Mouse (Mus musculus): ENCODE results near the gene Nt5dc1. TPM values are rescaled to one million over a fixed set of nuclear protein-coding genes. Genes with fewer than 3 reads are reported as not detected.

Gene Nt5dc1
- polyA plus RNA-seq, 1 experiment from 2014 or later = 11.4 TPM

DNA sequence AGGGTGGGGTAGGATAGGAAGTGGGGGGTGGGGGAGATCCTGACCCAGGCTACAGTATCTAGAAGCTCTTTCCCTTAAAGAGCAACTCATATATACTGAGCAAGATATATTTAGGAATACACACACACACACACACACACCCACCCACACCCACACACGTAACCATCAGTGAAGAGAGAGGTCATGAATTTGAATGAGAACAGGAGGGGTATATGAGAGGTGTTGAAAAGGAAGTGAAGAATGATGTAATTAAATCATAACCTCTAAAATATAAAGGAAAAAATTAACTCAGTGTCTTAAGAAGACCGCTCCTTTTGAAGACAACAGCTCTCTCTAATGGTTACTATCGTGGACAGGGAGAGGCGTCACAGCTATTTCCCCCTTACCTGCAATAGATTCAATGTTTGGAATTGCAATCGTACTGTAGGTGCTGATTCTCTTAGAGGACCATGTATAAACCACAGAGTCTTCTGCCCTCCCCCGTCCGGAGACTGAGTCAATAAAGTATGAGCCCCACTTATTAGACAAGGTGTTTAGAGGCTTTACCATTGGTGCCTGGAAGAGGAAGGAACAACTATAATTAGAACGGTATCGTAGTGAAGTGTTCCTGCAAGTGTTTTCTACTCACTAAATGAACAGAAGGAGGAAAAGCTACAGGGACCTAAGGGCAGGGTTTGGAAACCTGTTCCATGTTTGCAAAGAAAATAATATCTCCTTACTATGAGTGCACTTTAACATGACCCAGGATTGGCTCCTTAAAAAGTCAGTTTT, 108.3 kb downstream of the Nt5dc1 start:
- H3K4me3 ChIP-seq (replicated peaks) = no peak overlapping the region
- H3K27me3 ChIP-seq (replicated peaks) = no peaks in the 10 kb centered on the region
- H3K4me2 ChIP-seq = no peak overlapping the region
- no peak overlapping the region for H3K9ac ChIP-seq
- H3K27ac ChIP-seq = no peak overlapping the region
- ATAC-seq (ENCODE audit: insufficient read depth, low FRiP score, low read depth) = no peak
- 81% methylated on average over 9 of the region's 9 CpGs for WGBS
- H3K9me3 ChIP-seq = no peaks in the 10 kb centered on the region
- H3K36me3 ChIP-seq = no peaks in the 10 kb centered on the region
- H3K4me1 ChIP-seq = no peaks in the 10 kb centered on the region

DNA sequence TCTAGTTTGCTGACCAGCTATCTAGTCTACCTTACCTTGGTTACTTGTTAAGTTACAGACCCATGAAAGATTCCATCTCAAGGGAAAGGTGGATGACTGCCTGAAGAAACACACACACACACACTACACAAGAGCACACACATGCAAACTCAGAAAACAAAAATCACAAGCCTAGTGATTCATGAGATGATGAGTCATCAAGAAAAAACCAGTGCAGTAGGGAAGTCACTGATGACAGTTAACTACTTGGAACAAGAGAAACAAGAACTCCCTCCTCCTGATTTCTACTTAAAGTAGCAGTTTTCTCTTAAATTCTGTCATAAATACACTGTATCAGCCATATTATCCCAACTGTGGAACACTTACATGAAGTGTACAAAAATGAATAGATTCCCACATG, 111.3 kb downstream of the Nt5dc1 start:
- ATAC-seq (ENCODE audit: insufficient read depth, low FRiP score, low read depth) = no peak
- no peak overlapping the region for H3K27ac ChIP-seq
- no peaks in the 10 kb centered on the region for H3K27me3 ChIP-seq (replicated peaks)
- no peak overlapping the region for H3K4me3 ChIP-seq (replicated peaks)
- H3K9me3 ChIP-seq = no peaks in the 10 kb centered on the region
- H3K4me1 ChIP-seq = no peaks in the 10 kb centered on the region
- H3K9ac ChIP-seq = no peak overlapping the region
- H3K36me3 ChIP-seq = no peaks in the 10 kb centered on the region
- no peak overlapping the region for H3K4me2 ChIP-seq

DNA sequence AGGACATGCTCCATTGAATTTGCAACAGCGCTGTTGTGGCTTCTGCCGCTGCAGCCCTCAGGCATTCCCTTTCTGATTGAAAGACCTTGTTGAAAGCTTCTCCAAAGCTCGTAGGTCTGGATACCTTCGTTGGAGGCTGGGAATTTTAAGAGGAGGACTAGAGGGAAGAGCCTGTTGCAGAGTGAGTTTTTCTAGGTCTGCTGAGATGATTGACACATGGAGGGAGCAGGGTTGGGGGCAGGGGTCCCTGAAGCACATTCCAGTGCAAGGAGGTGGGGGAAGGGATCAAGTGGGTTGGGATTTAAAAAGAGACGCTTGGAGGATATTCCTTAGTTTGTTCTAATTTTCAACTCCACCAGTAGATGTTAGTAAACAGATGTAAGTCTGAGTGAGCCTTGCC, 118.0 kb downstream of the Nt5dc1 start:
- Histone ChIP-seq H3K27ac (no peak overlapping the region), H3K27me3 (replicated peaks) (no peaks in the 10 kb centered on the region), H3K9ac (no peak overlapping the region), H3K4me1 (peaks cover 23% of the 10 kb centered on the region; the same call in 1 of the 2 replicates), H3K36me3 (no peaks in the 10 kb centered on the region), H3K9me3 (no peaks in the 10 kb centered on the region), H3K4me3 (replicated peaks) (no peak overlapping the region), H3K4me2 (peak overlapping the region; percentile 17)
- 24% methylated on average over 5 of the region's 5 CpGs for WGBS
- ATAC-seq (ENCODE audit: insufficient read depth, low FRiP score, low read depth) = no peak

DNA sequence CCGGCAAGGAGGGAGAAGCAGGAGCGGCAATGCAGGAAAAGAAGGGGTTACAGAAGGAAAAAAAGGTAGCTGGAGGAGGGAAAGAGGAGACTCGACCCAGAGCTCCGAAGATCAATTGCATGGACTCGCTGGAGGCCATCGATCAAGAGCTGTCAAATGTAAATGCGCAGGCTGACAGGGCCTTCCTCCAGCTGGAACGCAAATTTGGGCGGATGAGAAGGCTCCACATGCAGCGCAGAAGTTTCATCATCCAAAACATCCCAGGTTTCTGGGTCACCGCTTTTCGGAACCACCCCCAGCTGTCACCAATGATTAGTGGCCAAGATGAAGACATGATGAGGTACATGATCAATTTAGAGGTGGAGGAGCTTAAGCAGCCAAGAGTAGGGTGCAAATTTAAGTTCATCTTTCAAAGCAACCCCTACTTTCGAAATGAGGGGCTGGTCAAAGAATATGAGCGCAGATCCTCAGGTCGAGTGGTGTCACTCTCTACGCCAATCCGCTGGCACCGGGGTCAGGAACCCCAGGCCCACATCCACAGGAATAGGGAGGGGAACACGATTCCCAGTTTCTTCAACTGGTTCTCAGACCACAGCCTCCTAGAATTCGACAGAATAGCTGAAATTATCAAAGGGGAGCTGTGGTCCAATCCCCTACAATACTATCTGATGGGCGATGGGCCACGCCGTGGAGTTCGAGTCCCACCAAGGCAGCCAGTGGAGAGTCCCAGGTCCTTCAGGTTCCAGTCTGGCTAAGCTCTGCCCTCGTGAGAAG, 120.2 kb downstream of the Nt5dc1 start:
- peak overlapping the region; percentile 73 for H3K27ac ChIP-seq
- H3K27me3 ChIP-seq (replicated peaks) = no peaks in the 10 kb centered on the region
- WGBS = 43% methylated on average over 25 of the region's 25 CpGs
- peaks cover 23% of the 10 kb centered on the region; the same call in 1 of the 2 replicates for H3K4me1 ChIP-seq
- no peaks in the 10 kb centered on the region for H3K36me3 ChIP-seq
- peak overlapping the region; percentile 54; the same call in 1 of the 2 replicates for H3K9ac ChIP-seq
- no peak for ATAC-seq (ENCODE audit: insufficient read depth, low FRiP score, low read depth)
- peak overlapping the region; percentile 96 for H3K4me2 ChIP-seq
- H3K9me3 ChIP-seq = no peaks in the 10 kb centered on the region
- peak overlapping the region; percentile 73 for H3K4me3 ChIP-seq (replicated peaks)

DNA sequence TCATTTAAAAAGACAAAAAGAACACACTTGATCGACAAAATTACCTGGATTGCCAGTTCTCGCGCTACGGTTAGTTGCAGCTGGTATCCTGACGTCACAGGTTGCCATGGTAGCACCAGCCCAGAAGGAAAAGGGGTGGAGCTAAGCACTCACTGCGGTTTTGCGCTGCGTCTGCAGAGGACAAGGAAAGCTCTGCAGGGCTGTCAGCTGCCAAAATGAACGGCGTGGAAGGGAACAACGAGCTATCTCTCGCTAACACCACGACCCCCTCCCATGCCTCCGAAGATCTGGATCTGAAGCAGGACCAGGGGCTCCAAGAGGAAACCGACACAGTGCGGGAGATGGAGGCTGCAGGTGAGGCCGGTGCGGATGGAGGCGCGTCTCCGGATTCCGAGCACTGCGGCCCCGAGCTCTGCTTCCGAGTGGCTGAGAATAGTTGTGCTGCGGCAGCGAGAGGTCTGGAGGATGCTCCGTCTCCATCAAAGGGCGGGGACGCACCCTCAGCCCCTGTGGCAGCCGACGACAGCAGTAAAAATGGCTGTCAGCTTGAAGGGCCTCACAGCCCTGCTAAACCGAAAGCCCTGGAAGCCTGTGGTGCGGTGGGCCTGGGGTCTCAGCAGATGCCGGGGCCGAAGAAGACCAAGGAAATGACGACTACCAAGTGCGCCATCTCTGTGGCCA, 120.9 kb downstream of the Nt5dc1 start, which contains the start of gene Tspyl4:
Gene Tspyl4 (plus strand): TSS at position 144 of the 681 bp plus-strand sequence.
- H3K9me3 ChIP-seq = no peaks in the 10 kb centered on the region
- H3K36me3 ChIP-seq = no peaks in the 10 kb centered on the region
- H3K4me1 ChIP-seq = peaks cover 23% of the 10 kb centered on the region; the same call in 1 of the 2 replicates
- WGBS = under 1% methylated on average over 38 of the region's 38 CpGs
- H3K27me3 ChIP-seq (replicated peaks) = no peaks in the 10 kb centered on the region
- peak; percentile 96 for ATAC-seq (ENCODE audit: insufficient read depth, low FRiP score, low read depth)
- peak within 1 kb of the TSS; percentile 54 for H3K9ac ChIP-seq
- H3K4me3 ChIP-seq (replicated peaks) = peak within 1 kb of the TSS; percentile 73
- peak within 1 kb of the TSS; percentile 96 for H3K4me2 ChIP-seq
- H3K27ac ChIP-seq = peak within 1 kb of the TSS; percentile 73

DNA sequence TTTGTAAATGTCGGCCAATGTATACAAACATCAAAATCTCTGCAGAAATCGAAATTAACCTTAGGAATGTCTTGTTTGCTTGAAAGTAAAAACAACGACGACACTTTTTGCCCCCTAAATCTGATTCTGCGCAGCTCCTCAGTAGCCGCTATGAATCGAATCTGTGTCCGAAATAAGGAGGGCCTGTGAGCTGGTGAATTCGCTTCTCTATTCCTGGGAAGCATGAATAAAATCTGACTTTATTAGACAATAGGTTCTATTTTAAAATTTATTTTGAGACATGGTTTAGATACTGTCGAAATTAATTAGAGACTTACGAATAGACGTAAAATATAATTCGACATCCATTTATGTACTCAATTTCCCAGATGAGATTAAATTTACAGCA, 121.4 kb downstream of the Nt5dc1 start:
- Histone ChIP-seq H3K4me3 (replicated peaks) (peak overlapping the region; percentile 73), H3K27me3 (replicated peaks) (no peaks in the 10 kb centered on the region), H3K36me3 (no peaks in the 10 kb centered on the region), H3K9ac (no peak overlapping the region), H3K4me1 (peaks cover 23% of the 10 kb centered on the region; the same call in 1 of the 2 replicates), H3K27ac (no peak overlapping the region; the same call in 1 of the 2 replicates), H3K4me2 (peak overlapping the region; percentile 96), H3K9me3 (no peaks in the 10 kb centered on the region)
- ATAC-seq (ENCODE audit: insufficient read depth, low FRiP score, low read depth) = no peak
- 5% methylated on average over 13 of the region's 13 CpGs for WGBS

DNA sequence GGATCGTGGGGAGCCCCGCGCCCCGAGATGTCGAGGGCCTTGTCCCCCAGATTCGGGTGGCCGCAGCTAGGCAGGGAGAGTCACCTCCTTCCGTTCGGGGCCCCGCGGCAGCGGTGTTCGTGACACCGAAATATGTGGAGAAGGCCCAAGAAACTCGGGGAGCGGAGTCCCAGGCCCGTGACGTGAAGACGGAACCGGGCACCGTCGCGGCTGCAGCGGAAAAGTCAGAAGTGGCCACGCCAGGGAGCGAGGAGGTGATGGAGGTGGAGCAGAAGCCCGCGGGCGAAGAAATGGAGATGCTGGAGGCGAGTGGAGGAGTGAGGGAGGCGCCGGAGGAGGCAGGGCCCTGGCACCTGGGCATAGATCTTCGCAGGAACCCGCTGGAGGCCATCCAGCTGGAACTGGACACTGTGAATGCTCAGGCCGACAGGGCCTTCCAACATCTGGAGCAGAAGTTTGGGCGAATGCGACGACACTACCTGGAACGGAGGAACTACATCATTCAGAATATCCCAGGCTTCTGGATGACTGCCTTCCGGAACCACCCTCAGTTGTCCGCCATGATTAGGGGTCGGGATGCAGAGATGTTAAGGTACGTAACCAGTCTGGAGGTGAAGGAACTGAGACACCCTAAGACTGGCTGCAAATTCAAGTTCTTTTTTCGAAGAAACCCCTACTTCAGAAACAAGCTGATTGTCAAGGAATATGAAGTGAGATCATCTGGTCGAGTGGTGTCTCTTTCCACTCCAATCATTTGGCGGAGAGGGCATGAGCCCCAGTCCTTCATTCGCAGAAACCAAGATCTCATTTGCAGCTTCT, 135.7 kb downstream of the Nt5dc1 start:
- no peaks in the 10 kb centered on the region for H3K27me3 ChIP-seq (replicated peaks)
- H3K4me1 ChIP-seq = peaks cover 12% of the 10 kb centered on the region; the same call in 1 of the 2 replicates
- H3K9ac ChIP-seq = peak overlapping the region; percentile 87
- no peaks in the 10 kb centered on the region for H3K9me3 ChIP-seq
- no peaks in the 10 kb centered on the region; the same call in 1 of the 2 replicates for H3K36me3 ChIP-seq
- H3K27ac ChIP-seq = peak overlapping the region; percentile 60
- 3% methylated on average over 47 of the region's 47 CpGs for WGBS
- peak; percentile 40; the same call in 1 of the 2 replicates for ATAC-seq (ENCODE audit: insufficient read depth, low FRiP score, low read depth)
- peak overlapping the region; percentile 85 for H3K4me3 ChIP-seq (replicated peaks)
- H3K4me2 ChIP-seq = peak overlapping the region; percentile 86

DNA sequence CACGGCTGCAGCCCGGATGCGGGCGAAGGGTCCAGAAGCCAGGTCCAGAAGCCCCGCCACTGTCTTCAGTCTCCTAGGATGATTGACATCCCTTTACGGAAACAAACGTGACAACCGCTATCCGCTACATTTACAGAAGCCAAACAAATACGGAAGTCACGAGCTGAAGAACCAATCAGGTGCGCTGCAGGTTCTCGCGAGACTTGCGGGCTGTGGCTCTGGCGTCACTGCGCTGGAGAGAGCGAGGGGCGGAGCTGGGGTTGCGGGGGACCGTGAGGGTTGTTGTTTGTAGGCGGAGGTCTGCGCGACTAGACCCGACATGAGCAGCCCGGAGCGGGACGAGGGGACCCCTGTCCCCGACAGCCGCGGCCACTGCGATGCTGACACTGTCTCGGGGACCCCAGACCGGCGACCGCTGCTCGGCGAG, 136.4 kb downstream of the Nt5dc1 start, which contains the start of gene Tspyl1:
Gene Tspyl1 (plus strand): TSS at position 229 of the 427 bp plus-strand sequence.
- ATAC-seq (ENCODE audit: insufficient read depth, low FRiP score, low read depth) = peak; percentile 97
- Histone ChIP-seq H3K36me3 (no peaks in the 10 kb centered on the region), H3K9ac (peak within 1 kb of the TSS; percentile 87), H3K9me3 (no peaks in the 10 kb centered on the region), H3K4me3 (replicated peaks) (peak within 1 kb of the TSS; percentile 85), H3K4me1 (peaks cover 12% of the 10 kb centered on the region; the same call in 1 of the 2 replicates), H3K27ac (peak within 1 kb of the TSS; percentile 60), H3K27me3 (replicated peaks) (no peaks in the 10 kb centered on the region), H3K4me2 (peak within 1 kb of the TSS; percentile 86)
- under 1% methylated on average over 37 of the region's 38 CpGs for WGBS

DNA sequence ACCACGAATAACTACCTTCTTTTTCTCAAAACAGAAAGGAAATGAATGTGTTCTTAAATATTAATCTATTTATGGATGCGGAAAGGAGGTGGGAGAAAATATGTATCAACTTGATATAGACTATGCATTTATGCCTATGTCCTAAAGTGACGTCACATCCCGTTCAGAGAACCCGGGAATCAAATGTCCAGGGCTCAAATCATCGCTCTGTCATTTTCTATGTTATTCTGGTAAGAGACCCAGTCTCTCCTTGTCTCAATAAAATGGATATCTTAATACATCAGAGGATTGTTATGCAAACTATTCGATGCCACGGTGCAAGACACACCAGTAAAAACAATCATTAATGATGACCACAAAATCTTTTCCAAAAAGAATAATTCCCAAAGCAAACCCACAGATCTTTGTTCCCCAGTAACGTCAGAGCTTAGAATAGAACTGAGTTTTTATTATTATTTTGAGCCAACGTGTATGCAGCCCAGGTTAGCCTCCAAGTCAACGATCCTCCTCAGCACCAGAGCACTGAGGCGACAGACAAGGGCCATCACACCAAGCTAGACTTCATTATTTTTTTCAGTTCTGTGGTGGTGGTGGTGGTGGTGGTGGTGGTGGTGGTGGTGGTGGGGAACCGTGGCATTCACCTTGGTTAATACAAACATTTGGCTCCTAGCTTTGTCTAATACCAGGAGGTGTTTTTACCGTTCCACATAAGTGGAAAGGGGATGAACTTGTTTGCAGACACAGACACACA, 137.0 kb downstream of the Nt5dc1 start:
- 0 out of 2 replicates have a peak overlapping the region, but pooled peaks have one; percentile 38 for H3K27ac ChIP-seq
- no peak overlapping the region for H3K9ac ChIP-seq
- peaks cover 12% of the 10 kb centered on the region; the same call in 1 of the 2 replicates for H3K4me1 ChIP-seq
- H3K4me2 ChIP-seq = peak overlapping the region; percentile 77
- H3K27me3 ChIP-seq (replicated peaks) = no peaks in the 10 kb centered on the region
- ATAC-seq (ENCODE audit: insufficient read depth, low FRiP score, low read depth) = peak; percentile 23; the same call in 1 of the 2 replicates
- H3K36me3 ChIP-seq = no peaks in the 10 kb centered on the region
- WGBS = 16% methylated on average over 14 of the region's 14 CpGs
- H3K4me3 ChIP-seq (replicated peaks) = peak overlapping the region; percentile 85
- no peaks in the 10 kb centered on the region for H3K9me3 ChIP-seq

DNA sequence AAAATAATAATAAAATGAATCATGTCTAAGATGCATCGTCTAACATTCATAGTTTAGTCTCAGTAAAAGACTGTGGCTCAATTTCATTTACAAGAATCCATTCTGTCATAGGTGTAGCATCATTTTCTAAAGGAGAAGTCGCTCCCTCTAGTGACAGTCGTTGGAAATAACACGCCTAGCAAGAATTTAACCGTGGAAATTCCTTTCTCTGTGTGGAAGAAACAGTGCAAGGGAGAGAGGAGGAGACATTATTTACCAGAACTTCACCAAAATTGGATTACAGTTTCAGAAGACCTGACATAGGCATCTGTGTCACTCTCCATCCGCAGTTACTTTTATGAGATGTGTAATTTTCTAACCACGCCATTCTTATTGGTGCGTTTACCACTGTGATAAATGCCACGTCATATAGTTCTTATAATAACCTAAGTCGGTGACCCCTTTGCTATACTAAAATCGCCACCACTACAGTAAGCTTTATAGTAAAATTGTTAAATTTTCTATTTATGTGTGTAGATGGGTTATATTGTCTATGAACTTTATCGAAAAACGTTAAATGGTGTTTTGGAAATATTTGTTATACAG, 137.7 kb downstream of the Nt5dc1 start:
- Histone ChIP-seq H3K36me3 (no peaks in the 10 kb centered on the region), H3K27me3 (replicated peaks) (no peaks in the 10 kb centered on the region), H3K27ac (no peak overlapping the region), H3K9me3 (no peaks in the 10 kb centered on the region), H3K4me2 (peak overlapping the region; percentile 50), H3K4me1 (peaks cover 12% of the 10 kb centered on the region; the same call in 1 of the 2 replicates), H3K4me3 (replicated peaks) (no peak overlapping the region; the same call in 1 of the 2 replicates), H3K9ac (no peak overlapping the region)
- WGBS = 25% methylated on average over 13 of the region's 13 CpGs
- no peak for ATAC-seq (ENCODE audit: insufficient read depth, low FRiP score, low read depth)

Measured in stomach, embryonic 15.5 days (tissue).